ENCODE assay signal across 24 mouse cellular contexts in the genomic region with DNA sequence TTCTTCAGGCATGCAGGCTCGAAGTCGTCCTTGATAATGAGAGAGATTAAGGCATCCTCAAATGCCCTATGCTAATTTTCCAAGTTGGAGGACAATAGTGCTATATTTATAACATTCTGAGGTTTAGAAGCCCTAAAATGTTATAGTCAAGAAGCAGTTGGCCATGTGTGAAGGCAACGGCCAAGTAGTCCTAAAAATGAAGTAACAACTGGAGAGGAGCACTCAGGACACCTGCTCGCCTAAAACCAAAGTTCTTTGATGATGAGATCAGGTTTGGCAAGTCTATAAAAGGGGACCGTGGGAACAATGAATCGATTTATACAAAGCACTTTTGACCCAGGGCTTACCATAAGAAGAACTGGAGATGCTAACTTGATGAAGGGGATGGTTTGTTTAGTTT.
"Had no signal": no experiment of that assay in that cellular context is flagged by ENCODE, and none has a peak within 500 bp of the region (broad histone marks: within the 10 kb centered on the region; RNA-seq: fewer than 3 reads in every experiment).

No protein-coding gene starts in this region.

- H3K4me2 ChIP-seq: embryonic facial prominence, embryonic 12.5 days; embryonic facial prominence, embryonic 13.5 days; embryonic facial prominence, embryonic 15.5 days; forebrain, embryonic 12.5 days; forebrain, embryonic 13.5 days; forebrain, embryonic 15.5 days had no signal

- DNase-seq: cerebellum, adult 9-11 months; cerebellum, postnatal 10 days; cerebellum, postnatal 14 days; cerebellum, postnatal 25 days; cerebellum, postnatal 36 days; embryo, embryonic 11 days; forebrain, postnatal 0 days; gastrocnemius, adult 2 months; gastrocnemius, postnatal 10 days; gastrocnemius, postnatal 14 days; gastrocnemius, postnatal 25 days; gastrocnemius, postnatal 36 days; heart, adult 18-20 months; heart, adult 2 months had no signal

- H3K4me3 ChIP-seq: embryonic facial prominence, embryonic 10.5 days; embryonic facial prominence, embryonic 12.5 days; embryonic facial prominence, embryonic 13.5 days; embryonic facial prominence, embryonic 15.5 days; erythroblast, embryonic 14.5 days; forebrain, embryonic 10.5 days; forebrain, embryonic 12.5 days; forebrain, embryonic 13.5 days; forebrain, embryonic 15.5 days; gastrocnemius, adult 2 months; heart, adult 2 months; heart, embryonic 10.5 days had no signal

- H3K36me3 ChIP-seq: embryonic facial prominence, embryonic 10.5 days; embryonic facial prominence, embryonic 12.5 days; embryonic facial prominence, embryonic 13.5 days; embryonic facial prominence, embryonic 15.5 days; forebrain, embryonic 10.5 days; forebrain, embryonic 12.5 days; forebrain, embryonic 15.5 days; heart, embryonic 10.5 days had no signal

- H3K27me3 ChIP-seq: embryonic facial prominence, embryonic 12.5 days; embryonic facial prominence, embryonic 13.5 days; embryonic facial prominence, embryonic 15.5 days; forebrain, embryonic 12.5 days; forebrain, embryonic 13.5 days; forebrain, embryonic 15.5 days had no signal
